Mouse (Mus musculus): Measurements from ENCODE around the gene Lekr1.

The Lekr1 gene

DNA sequence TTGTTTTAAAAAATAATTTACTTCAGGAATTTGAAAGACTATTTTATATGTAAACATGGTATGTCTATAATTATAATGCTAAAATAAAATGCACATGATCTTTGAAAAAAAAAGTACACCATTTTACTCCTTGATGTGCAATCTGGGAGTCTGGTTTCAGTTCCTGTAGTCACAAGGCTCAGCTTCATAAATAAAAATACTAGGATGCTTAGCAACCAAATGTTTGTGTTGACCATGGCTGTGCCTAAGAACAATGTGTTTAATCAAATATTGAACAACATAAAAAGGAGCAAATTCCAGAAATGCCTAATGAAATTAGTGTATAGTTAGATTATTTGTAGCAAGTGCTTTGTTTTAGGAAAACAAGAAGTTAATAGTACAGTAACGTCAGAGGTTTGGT lies 107.9 kb downstream of the Lekr1 start:
- DNase-seq = no peak

- no peak for DNase-seq
Measured at GRCm38 (mm10) chr3:65775096-65775495, 109.1 kb downstream of the Lekr1 start.

DNA sequence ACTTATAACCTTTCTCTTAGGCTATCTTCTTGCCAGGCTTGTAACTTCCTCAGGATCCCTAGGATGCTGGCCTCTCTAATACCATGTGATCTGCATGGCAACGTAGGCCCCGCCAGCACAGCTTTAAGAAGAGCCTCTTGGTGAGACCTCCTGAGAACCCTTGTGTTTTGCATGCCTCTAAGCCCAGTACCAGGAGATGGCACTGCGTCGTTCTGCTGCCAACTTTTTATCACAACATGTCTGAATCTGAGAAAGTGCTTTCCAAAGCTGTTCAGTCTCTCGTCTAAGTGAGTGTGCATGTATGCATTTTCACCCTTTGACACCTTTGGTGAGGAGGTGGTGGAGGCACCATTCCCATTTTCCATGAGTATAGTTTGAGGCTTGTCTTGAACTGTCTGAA lies 116.2 kb downstream of the Lekr1 start:
- DNase-seq = no peak

- DNase-seq = no peak
Measured at GRCm38 (mm10) chr3:65790076-65790685, 124.2 kb downstream of the Lekr1 start.

GRCm38 (mm10) chr3:65793561-65793960 lies 127.5 kb downstream of the Lekr1 start:
- DNase-seq = no peak

- no peak for DNase-seq
Measured at GRCm38 (mm10) chr3:65794711-65795110, 128.7 kb downstream of the Lekr1 start.

DNA sequence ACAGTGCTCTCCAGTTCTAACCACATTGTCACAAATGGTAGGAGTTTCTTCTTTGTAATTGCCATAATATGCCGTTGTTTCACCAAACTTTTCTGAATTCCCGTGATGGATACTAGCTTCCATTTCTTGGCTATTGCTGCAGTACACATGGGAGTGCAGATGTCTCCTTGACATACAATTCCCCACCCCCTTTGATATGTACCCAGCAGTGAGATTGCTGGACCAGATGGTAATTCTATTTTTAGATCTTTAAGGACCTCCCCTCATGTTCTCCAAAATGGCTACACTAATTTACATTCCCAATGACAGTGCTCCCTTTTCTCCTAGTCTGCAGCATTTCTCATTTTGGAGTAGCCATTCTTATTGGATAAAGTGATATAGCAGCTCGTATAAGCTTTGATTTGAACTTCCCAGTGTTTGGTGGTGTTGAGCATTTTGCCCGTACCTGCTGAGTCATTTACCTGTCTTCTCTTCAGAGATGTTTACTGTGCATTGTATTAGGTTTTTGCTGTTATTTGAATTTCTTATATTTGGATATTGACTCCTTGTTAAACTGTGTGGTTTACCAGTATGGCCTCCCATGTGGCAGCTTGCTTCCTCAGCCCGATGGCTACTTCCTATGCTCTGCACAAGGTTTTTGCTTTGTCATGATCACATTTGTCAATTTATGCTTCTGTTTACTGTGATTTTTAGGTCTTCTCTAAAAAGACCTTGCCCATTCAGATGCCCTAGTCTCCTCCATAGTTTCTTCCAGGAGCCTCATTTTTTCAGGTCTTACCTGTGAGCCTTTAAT lies 131.5 kb downstream of the Lekr1 start:
- no peak for DNase-seq

GRCm38 (mm10) chr3:65800962-65801361 lies 134.9 kb downstream of the Lekr1 start:
- no peak for DNase-seq

GRCm38 (mm10) chr3:65802185-65802584 lies 136.2 kb downstream of the Lekr1 start:
- no peak for DNase-seq

GRCm38 (mm10) chr3:65802868-65803267 lies 136.8 kb downstream of the Lekr1 start:
- no peak for DNase-seq

DNA sequence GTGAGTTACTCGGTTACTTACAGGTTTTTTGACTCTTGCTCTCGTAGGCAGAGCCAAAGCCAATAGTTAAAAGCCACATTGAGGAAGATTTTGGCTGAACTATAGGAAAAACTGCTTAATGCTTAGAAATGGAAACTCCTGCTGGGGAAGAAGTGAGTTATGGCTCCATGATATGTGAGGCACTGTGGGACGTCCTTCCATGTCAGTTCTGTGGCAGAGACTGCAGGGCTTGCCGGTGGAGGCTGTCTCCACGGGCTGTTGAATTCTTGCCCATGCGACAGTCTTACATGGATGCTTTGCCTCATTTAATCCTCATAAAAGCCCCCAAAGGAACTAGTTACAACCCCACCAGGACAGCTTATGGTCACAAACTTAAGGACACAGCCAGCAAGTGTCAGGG lies 148.9 kb downstream of the Lekr1 start:
- DNase-seq = no peak

- DNase-seq = no peak
Measured at GRCm38 (mm10) chr3:65816012-65816411, 150.0 kb downstream of the Lekr1 start.

GRCm38 (mm10) chr3:65818597-65818996 lies 152.6 kb downstream of the Lekr1 start:
- DNase-seq = no peak

DNA sequence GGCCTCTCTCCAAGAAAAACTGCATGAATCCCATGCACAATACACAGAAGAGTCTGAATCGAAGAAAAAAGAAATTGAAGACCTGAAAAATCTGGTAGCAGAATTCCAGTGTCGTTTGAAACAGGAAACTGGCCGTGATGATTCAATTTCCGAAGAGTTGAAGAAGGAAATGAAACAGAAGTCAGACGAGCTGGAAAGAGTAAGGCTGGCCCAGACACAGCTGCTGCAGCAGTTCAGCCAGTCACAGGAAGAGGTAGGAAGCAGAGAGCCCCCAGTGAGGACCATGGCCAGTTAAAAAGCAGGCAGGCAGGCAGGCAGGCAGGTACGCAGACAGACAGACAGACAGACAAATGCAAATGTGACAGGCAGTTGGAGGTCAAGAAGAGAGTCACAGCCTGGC lies 153.8 kb downstream of the Lekr1 start:
- no peak for DNase-seq

- no peak for DNase-seq
Measured at GRCm38 (mm10) chr3:65824886-65825285, 158.9 kb downstream of the Lekr1 start.

DNA sequence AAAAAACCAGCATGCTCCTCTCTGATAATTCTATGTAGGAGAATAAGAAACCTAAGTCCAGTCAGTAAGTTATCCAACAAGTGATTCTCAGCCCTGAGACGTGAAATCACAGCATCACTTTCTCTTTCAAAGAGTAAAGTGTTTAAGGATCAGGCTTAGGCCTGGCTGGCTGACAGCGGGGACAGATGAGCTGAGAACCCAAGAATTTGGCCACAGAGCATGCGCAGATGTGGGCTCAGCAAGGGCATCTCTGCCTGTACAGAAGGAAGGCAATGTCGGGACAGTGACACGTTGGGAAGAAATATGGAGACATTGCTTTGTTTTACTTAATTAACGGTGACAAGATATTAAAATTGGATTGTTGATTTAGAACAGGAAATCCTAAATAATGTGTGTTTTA lies 160.7 kb downstream of the Lekr1 start:
- no peak for DNase-seq

GRCm38 (mm10) chr3:65827400-65827799 lies 161.4 kb downstream of the Lekr1 start:
- DNase-seq = no peak

GRCm38 (mm10) chr3:65828020-65828419 lies 162.0 kb downstream of the Lekr1 start:
- DNase-seq = no peak

GRCm38 (mm10) chr3:65829230-65829629 lies 163.2 kb downstream of the Lekr1 start:
- peak; percentile 20 for DNase-seq

DNA sequence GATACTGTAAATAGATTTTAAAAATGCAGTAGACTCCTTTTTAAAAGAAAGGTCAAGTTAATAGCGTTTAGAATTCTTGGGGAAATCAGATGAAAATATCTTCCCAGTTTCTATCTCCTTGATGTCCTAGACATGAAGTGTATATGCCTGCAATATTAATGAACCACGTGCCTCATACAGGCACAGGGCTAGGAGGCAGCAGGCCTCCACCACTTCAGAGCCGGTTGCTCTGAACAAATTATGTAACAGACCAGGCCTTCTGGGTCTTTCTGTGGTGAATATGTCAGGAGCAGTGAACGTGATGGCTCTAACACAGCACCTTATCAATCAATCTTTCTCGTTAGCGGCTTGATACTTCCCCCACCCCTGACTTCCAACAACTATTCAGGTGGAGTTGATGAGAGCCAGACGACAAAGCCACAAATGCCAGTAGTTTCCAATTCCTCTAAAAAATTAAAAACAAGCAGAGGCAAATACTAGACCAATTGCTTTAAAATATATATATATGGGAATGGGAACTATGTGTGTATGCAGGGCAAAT lies 164.0 kb downstream of the Lekr1 start:
- DNase-seq = no peak

DNA sequence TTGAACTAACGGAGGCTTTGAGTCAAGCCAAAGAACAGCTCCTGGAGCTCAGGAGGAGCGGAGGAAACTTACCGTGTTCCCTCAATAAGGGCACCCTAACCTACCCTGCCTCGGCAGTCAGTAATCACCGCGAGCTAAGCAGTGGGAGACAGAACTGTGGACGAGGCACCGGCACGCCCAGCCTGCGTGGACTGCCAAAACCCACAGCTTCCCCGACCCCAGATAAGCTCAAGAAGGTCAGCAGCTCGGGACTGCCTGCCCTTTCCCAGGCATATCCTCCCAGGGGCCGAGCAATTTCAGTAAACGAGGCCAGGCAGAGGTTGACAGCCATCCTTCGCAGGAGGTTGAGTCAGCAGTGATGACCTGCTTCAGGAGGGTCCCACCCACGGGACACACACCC lies 164.8 kb downstream of the Lekr1 start:
- DNase-seq = no peak

DNA sequence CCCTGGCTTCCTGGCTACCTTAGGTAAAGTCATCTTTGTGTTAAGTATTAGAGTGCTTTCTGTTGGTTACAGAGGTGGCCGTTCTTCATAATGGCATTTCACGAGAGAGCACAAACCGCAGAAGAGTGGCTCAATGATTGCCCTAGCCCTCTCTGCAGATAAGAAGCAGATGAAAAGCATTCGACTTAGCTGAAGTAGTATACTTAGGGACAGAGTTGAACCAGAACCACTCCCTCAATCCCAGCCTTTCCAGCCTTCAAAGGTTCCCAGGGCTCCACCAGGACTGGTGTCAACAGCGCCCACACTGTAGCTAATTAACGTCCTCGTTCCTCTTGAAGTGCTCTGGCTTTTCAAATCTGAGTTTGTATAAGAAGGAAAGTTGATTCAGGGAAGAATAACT lies 166.4 kb downstream of the Lekr1 start:
- DNase-seq = no peak

DNA sequence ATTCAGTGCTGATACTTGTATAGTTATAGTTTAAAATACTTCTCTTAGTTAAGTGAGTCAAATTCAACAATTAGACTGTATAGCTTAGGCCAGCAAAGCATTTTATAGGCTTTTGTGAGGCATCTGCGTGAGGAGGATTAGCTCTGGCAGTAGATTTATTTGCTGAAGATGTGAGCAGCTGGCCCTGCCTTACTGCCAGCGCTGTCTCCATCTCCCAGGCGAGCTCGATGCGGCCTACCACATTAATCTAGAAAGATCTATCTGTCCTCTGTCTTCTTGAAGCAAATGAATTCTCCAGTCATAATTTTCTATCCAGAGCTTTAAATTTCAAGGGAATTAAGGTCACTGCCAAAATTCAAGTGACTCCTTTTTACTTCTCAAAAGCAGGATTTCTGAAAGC lies 170.4 kb downstream of the Lekr1 start:
- DNase-seq = no peak

GRCm38 (mm10) chr3:65839664-65840063 lies 173.6 kb downstream of the Lekr1 start:
- no peak for DNase-seq
